Mouse (Mus musculus): ENCODE results near the gene Ctnnal1. TPM values are rescaled to one million over a fixed set of nuclear protein-coding genes. Genes with fewer than 3 reads are reported as not detected.
"Not testable (repeated sequence)": the region's sequence is repeated elsewhere in the genome, so short reads cannot be mapped to it uniquely, and the experiment has no call there.

Ctnnal1 gene
- 0.36 and 0.84 TPM in 2 replicates for total RNA-seq (2015; ENCODE audit: low replicate concordance)
- total RNA-seq (2017; ENCODE audit: low replicate concordance): 3.7 and 5.5 TPM in 2 replicates

DNA sequence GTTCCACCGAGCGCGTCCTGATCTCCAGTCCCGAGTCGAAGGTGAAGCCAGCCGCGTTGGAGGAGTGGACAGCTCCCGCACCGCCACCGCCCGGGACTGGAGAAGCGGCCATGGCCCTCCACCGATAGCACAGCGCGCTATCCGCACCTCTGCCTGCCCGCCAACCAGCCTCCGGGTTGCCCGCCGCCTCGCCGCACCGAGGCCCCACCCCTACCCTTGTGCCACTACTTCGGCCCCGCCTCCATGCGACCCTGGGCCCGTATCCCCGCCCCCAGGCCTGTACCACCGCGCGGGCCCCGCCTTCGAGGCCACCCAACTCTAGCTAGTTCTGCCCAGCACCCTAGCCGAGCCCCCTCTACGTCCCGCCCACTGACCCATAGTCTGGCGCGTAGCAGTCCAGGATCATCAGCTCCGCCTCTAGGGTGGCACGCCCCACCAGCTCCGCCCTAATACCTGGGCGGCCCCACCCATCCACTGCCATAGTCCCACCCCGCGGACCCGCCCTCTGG is at the start of gene Ctnnal1:
TSS of gene Ctnnal1 (minus strand) at position 186 of the 509 bp plus-strand sequence.
- peak; percentile 76 for ATAC-seq (replicated peaks; ENCODE audit: low FRiP score, poor library complexity, severe bottlenecking)

DNA sequence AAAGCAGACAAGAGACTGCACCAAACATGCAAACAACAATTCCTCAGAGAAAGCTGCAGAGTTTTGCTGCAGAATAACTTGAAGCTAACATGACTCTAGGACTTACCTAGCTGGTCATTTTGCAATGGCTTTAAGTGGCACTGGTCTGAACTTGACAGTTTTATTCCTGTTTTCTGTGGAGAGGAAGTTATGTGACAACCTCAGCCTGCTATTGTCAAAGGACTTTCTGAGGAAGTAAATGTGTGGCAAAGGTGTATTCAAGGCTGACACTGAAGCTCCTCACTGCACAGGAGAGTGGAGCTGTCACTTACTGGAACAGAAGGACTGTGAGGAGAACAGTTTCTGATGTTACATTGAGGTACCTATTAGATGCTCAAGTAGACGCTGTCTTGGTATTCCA is 49.8 kb upstream of the Ctnnal1 start:
- no peak for ATAC-seq (replicated peaks; ENCODE audit: low FRiP score, poor library complexity, severe bottlenecking)

DNA sequence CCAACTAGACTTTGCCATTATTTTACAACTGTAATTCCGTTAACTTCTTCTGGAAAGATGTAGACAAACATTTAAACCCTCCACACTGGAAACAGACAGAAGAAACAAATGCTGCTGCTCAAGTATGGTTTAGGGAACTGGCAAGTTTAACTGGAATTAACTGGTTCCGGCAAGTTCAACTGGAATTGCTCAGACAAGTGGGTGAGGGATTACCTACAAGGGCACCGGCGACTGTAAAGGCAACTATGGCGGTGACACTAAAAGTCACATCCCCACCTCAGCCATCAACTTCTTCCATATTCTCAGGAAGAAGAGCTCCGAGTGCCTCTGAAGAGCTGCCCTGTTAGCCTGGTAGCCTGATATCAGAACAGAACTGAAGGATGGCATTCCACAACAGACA is 49.4 kb upstream of the Ctnnal1 start:
- no peak for ATAC-seq (replicated peaks; ENCODE audit: low FRiP score, poor library complexity, severe bottlenecking)

DNA sequence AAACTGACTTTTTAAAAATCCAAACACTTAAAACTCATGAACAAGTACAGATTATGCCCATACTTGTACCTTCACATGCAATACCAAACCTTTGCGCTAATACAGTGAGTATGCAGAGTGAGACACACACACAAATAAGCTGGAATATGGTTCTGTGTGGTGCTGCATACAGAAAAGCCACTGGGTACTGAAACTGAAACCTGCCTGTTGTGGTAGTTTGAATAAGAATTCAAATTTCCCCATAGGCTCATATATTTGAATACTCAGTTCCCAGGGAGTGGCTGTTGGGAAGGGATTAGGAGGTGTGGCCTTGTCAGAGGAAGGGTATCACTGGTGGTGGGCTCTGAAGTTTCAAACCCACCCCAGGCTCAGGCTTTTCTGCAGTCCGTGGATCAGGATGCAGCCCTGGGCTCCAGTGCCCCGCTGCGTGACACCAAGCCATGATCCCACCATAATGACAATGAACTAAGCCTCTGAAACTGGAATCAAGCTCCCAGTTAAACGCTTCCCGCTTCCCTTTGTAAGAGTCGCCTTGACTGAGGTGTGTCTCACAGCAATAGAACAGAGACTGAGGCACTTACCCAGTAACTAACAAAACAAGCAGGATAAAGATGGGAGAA is 47.5 kb upstream of the Ctnnal1 start:
- no peak for ATAC-seq (replicated peaks; ENCODE audit: low FRiP score, poor library complexity, severe bottlenecking)

DNA sequence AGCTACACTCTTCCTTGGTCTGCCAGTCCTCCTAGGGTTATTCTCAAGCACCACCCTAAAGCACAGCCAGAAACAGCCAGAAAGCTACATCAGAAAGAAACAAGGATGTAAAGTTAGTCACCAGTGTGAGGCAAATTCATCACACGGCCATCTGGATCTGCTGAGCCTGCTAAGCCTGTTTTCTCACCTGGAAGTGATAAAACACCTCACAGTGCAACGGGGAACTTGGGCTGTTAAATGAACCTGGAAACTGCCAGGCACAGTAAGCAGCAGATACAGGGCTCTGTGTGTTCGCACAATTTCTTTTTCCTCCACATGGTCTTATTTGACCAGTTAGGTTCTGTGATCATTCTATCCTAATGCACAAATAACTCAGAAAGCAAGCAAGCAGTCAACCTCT is 44.6 kb upstream of the Ctnnal1 start:
- ATAC-seq (replicated peaks; ENCODE audit: low FRiP score, poor library complexity, severe bottlenecking): no peak

DNA sequence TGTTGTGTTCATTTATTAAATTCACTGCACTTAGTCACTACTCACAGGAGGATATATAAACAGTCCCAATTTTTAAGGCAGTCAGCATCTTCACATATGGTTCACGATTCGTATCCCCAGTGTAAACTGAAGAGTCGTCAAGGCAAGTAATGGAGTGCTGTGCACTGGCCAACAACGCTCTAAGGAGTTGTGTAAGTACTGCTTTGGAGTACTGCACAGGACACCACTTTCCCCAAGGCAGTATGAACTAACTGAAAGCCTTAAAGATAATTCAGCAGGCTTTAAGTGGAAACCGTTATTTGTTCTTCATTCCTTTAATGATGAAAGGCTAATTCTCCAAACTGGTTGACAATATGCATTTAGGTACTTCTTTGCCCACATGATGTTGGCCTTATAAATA is 42.7 kb upstream of the Ctnnal1 start:
- ATAC-seq (replicated peaks; ENCODE audit: low FRiP score, poor library complexity, severe bottlenecking): no peak

DNA sequence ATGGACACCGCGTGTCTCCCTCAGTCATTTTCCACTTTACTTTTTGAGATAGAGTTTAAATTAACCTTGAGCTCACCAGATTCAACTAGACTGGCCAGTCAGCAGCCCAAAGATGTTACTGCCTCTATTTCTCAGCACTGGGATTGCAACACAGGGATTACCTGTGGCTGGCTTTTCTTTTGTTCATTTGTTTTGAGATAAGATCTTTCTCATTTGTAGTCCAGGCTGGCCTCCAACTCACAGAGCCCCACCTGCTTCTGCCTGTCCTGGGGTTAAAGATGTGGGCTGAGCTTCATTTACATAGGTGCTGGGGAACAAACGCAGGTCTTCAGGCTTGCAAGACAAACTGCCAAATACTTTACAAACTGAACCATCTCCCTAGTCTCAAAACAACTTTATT is 41.9 kb upstream of the Ctnnal1 start:
- ATAC-seq (replicated peaks; ENCODE audit: low FRiP score, poor library complexity, severe bottlenecking): no peak

DNA sequence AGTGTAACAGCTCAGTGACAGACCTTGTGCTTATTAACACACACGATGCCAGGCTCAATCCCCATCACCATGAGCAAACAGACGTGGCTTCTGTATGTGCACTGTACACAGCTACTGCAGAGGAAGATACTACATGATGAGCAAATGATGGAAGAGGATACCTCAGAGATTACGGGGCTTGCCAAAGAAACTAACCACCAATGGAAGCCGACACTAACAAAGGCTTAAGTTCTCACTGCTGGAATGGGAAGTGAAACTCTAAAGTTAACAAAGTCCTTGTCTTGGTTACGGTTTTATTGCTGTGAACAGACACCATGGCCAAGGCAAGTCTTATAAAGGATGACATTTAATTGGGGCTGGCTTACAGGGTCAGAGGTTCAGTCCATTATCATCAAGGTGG is 40.5 kb upstream of the Ctnnal1 start:
- no peak for ATAC-seq (replicated peaks; ENCODE audit: low FRiP score, poor library complexity, severe bottlenecking)

DNA sequence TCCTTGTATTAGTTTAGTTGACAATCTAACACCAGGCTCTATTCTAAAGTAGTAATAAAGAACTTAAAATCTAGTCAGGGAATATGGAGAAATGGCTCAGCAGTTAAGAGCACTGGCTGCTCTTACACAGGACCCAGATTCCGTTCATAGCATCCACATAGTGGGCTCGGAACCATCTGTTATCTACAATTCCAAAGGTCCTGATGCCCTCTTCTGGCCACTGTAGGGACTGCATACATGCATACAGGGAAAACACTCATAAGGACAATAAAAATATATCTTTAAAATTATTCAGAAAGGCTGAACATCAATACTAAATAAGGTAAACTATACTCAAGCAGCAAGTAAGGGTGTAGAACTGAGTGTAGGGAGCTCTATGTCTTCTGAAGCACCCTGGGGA is 36.7 kb upstream of the Ctnnal1 start:
- no peak for ATAC-seq (replicated peaks; ENCODE audit: low FRiP score, poor library complexity, severe bottlenecking)

DNA sequence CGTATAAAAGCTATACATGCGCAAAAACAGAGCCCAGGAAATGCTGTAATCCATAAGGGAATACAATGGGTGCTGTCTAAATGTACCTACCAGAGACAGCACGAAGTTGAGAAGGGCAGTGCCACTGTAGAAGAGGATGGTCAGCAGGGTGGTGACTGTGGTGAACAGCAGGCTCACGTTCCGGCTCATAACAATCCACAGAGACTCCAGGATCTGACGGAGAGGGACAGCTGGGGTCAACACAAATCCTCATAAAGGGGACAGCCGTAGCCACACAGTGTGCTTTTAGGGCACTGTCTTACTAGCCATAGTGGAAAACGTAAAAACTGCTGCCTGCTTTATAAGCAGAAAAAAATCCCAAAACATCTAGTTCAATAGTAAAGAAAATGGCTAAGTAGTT is 34.2 kb upstream of the Ctnnal1 start:
- ATAC-seq (replicated peaks; ENCODE audit: low FRiP score, poor library complexity, severe bottlenecking): no peak

DNA sequence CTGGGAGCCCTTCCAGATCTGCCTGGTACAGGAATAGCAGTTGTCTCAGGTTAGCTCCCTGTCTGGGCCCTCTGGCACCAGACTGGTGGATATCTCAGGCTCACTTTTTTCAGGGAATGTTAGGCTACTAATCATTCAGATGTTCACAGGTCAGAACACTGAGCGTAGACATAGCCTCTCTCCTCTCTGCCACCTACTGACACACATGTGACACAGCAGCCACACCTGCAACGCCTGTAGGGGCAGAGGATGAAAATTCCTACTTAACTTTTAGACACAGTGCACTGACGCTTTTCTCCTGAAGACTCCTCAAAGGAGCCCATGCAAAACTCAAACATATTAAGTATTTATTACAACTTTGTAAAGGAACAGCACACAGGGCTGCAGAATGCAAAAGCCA is 32.5 kb upstream of the Ctnnal1 start:
- ATAC-seq (replicated peaks; ENCODE audit: low FRiP score, poor library complexity, severe bottlenecking): no peak

DNA sequence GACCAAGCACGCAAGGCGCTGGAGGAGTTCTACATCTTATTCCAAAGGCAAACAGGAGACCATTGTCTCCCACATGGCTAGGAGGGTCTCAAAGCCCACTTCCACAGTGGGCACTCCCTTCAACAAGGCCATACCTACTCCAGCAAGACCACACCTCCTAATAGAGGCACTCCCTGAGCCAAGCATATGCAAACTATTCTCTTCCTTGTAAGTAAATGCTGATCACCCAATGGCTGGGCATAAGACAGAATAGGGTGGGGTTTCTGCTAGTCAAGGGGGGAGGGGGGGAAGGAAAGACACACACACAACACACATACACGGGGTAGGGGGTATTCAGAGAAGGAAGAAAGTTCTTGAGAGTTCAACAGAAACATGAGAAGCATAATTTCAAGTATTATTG is 29.2 kb upstream of the Ctnnal1 start:
- ATAC-seq (replicated peaks; ENCODE audit: low FRiP score, poor library complexity, severe bottlenecking): no peak

DNA sequence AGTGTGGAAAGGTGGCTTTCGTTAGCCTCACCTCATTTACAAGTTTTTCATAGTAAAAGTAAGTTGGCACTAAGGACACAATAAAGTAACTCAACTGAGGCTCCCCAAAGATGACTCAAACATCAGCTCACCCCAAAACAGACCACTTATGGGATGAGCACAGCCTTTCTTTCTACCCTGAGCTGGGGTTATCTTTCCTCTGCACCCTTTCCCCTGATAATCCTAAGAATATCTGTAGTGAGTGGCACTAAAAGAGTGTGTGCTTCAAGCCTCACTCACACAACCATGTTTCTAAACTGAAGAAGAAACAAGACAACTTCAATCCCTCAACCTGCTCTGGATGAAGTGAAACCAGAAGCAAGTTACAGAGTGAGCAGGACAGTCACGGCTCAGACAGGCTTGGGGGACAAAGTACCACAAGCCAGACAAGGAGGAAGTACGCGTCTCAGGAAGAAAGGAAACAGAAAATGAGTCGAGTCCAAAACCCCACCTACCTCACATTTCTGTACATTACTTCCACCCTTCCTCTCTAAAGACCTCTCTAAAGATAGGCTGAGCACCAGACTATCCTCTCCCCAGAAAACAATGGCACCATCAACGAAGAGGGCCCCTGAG is 27.6 kb upstream of the Ctnnal1 start:
- ATAC-seq (replicated peaks; ENCODE audit: low FRiP score, poor library complexity, severe bottlenecking): no peak

DNA sequence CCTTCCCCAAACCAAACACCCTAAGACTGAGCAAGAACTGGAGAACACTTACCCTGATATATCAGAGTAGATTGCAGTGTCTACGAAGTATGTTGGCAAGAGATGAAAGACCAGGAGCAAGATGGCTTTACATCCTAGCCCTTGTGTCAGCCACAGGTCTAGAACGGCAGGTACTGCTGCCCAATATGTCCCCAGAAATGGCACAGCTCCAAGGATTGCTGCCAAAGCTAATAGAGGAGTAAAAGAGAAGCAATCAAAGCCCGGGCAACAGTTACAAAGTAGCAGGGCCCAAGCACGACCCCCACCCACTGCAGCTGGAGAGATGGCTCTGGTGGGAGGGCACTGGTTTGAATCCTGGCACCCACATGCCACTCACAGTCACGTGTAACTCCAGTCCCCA is 23.5 kb upstream of the Ctnnal1 start:
- ATAC-seq (replicated peaks; ENCODE audit: low FRiP score, poor library complexity, severe bottlenecking): no peak

DNA sequence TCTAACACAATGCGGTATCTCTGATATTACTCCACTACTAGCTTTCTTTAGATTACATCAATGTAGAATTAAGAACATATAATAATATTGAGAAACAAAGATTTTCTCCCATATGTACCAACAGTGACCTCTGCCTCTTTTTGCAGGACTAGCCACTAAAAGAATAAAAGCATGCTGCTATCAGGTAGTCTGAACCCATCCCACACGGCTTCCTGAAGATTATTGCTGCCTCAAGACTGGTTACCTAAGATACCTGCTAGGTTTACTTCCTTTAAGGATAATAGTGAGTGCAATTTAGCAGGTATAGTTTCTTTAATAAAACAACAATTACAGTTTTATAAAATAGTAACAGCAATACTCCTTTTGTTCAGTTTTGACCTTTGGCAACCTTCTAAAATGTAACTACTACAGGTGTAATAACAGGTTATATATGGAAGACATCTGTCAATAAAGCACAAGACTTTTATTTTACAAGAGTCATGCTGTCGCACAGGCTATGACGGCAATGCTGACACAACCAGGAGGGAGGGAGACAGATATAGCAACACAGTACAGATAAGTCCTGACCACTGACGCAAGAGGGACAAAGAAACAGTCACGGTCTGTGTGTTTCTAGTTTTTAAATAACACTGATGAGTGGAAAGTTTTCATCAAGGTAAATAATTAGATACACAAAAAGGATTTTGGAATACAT is 21.4 kb upstream of the Ctnnal1 start:
- no peak for ATAC-seq (replicated peaks; ENCODE audit: low FRiP score, poor library complexity, severe bottlenecking)

DNA sequence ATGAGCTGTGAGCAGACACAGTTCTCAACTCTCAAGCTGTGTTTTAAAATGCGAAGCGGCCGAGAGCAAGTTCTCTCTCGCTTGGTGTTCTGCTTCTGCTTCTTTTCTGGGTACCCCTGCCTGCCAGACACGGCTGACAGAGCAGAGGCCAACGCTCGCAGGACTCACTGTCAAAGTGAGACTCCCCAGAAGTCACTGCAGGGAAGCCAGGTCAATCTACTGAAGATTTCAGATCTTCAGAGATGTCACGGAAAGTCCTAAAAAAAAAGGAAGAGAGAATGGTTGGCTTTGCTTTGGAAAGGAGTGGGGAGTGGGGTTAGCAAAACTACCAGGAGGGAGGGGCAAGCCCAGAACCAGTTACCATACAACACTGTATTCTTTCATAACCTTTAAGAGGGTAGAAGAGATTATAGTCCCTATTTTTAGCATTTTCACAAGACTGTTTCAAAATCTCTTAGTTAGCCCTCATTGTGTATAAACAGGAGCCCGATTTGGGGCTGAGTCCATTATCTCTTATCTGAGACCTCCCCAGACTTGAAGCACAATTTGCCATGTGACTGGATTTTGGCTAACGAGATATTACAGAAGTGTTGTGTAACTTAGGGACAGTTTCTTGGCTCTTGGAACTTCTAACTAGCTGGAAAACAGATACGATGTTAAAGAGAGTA is 15.2 kb upstream of the Ctnnal1 start:
- ATAC-seq (replicated peaks; ENCODE audit: low FRiP score, poor library complexity, severe bottlenecking): no peak

DNA sequence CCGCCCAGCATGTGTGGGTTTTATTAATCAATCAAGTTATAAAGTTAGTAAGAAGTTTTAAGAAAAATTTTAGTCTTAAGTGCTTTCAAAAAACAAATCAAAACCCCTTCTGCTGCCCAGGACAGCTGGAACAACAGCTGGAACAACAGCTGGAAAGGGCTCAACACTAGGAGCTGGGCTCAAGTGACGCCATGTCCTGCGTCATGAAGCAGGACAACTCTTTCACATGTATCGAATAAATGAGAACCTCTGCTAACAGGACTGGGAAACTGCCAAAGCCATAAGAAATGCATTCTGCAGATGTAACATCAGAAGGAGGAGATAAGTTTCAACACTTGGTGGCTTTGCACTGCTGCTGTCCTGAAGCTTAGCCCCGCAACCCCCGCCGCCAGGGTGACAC is 14.0 kb upstream of the Ctnnal1 start:
- ATAC-seq (replicated peaks; ENCODE audit: low FRiP score, poor library complexity, severe bottlenecking): no peak

DNA sequence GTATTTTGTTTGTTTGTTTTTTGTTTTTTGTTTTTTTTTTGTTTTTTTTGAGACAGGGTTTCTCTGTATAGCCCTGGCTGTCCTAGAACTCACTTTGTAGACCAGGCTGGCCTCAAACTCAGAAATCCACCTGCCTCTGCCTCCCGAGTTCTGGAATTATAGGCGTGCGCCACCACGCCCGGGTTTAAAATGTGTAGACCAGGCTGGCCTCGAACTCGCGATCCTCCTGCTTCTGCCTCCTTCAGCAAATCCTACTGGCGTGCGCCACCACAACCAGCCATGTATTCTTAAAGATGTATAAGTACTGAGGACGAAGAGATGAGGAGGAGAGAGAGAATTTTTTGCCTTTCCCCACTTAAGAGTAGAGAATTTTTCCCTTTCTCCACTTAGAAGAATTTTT is 5.6 kb upstream of the Ctnnal1 start:
- ATAC-seq (replicated peaks; ENCODE audit: low FRiP score, poor library complexity, severe bottlenecking): not testable (repeated sequence)

DNA sequence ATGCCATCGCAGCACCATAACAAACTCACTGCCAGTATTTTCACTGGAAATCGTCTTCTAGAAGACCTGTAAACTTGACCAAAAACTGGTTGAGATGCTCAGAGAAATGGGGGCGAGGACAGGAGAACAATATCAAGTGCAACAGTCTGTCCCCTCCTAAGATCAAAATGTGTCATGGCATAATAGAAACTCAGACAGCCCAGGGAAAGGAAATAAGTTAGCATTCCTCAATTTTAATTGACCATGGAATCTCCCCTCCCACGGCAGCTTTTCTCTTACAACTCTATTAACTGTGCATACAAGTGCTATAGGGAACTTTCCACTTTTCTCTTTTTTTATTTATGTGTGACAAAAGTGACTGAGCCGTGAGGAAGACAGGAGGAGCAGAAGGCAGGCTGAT is 2.8 kb upstream of the Ctnnal1 start:
- no peak for ATAC-seq (replicated peaks; ENCODE audit: low FRiP score, poor library complexity, severe bottlenecking)

DNA sequence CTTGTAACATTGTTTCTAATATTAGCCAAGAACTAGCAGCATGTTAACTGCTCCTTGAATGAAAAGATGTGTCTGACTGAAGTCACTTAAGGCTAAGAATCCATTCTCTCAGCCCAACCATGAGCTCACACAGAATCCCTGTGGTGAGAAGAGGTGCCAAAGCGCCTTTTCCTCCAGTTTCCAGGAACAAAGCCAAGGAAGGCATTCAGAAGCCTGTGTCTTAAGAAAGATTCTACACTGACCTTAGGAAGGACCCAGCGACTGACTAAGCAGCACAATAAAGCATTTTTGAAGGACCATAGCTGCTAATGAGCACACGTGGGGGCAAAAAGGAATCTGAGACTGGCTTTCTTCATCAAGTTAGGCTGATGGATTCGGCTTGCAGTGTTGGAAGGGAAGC is 983 bp upstream of the Ctnnal1 start:
- no peak for ATAC-seq (replicated peaks; ENCODE audit: low FRiP score, poor library complexity, severe bottlenecking)

Measured in erythroid progenitor cell, adult 5-6 weeks (primary cell).